Mouse (Mus musculus) kidney, embryonic 16.5 days (tissue): Measurements from ENCODE around the gene Gm12830. TPM values are rescaled to one million over a fixed set of nuclear protein-coding genes. Genes with fewer than 3 reads are reported as not detected.

ENCODE experiments used
- ATAC-seq: fragments of 200-750 bp; cut with Nextera tagmentation; 2 replicates; pipeline ENCODE4 v1.8.0; 2017; ENCODE audit warnings: moderate TSS enrichment; ENCODE audit not compliant: low FRiP score, low TSS enrichment
- H3K27ac ChIP-seq: fragments of 300-500 bp; sonication (generic); 2 replicates; pipeline ENCODE4 v1.5.1; 2014; ENCODE audit warnings: low read length
- H3K27me3 ChIP-seq: fragments of 300-500 bp; sonication (generic); 2 replicates; pipeline ENCODE4 v1.6.1; 2014; ENCODE audit warnings: low read length, control low read depth, mixed read lengths; ENCODE audit not compliant: insufficient read depth
- H3K36me3 ChIP-seq: fragments of 300-500 bp; sonication (generic); 2 replicates; pipeline ENCODE4 v1.6.1; 2014; ENCODE audit warnings: low read length, control low read depth, mixed read lengths; ENCODE audit not compliant: insufficient read depth
- H3K4me1 ChIP-seq: fragments of 300-500 bp; sonication (generic); 2 replicates; pipeline ENCODE4 v1.6.1; 2014; ENCODE audit warnings: low read length, control low read depth, mixed read lengths; ENCODE audit not compliant: insufficient read depth
- H3K4me2 ChIP-seq: fragments of 300-500 bp; sonication (generic); replicated peaks from 2 replicates; pipeline ENCODE4 v1.6.1; 2014; ENCODE audit warnings: low read depth, low read length
- H3K4me3 ChIP-seq: fragments of 300-500 bp; sonication (generic); 2 replicates; pipeline ENCODE4 v1.5.1; 2014; ENCODE audit warnings: mild to moderate bottlenecking, low read length
- H3K9ac ChIP-seq: fragments of 300-500 bp; sonication (generic); replicated peaks from 2 replicates; pipeline ENCODE4 v1.6.1; 2014; ENCODE audit warnings: low read length
- H3K9me3 ChIP-seq: fragments of 300-500 bp; sonication (generic); 2 replicates; pipeline ENCODE4 v1.6.1; 2016; ENCODE audit warnings: low read length, control low read depth
- WGBS: fragments of 180-500 bp; shearing (Covaris S2); extraction: QIAGEN DNeasy Blood & Tissue Kit; methylation state at CpG from one replicate; pipeline ENCODE4 v1.1.7; 2014; 5-methylcytosine and 5-hydroxymethylcytosine counted together
- polyA plus RNA-seq: library from polyadenylated mRNA; unstranded; fragments of >200 nt; fragmentation: Nextera tagmentation; extraction: Ambion mirVana; gene quantifications from 2 replicates; pipeline ENCODE4 v1.2.1, GENCODE M21; 2015

Gm12830 gene
- polyA plus RNA-seq, 1 experiment from 2014 or later, result 0.06 TPM

DNA sequence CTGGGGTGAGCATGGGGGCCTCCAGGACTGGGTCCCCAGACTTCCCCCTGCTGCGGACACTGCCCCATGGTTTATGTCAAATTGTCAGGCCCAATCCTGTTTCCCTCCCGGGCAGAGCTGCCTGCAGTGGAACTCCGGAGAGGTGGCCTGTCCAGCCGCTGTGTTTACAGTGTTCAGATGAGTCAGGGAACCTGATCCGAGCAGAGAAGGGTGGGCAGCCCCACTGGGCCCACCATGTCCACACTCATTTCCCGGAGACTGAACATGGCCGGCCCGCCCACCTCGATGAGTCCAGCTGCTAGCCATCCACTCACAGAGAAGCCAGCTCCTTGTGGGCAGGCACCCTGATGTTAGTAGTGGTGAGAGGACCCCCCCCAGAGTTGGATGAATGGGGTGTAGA, 29.9 kb upstream of the Gm12830 start:
- Histone ChIP-seq H3K9me3 (no peaks in the 10 kb centered on the region), H3K36me3 (no peaks in the 10 kb centered on the region), H3K27me3 (no peaks in the 10 kb centered on the region), H3K4me3 (no peak overlapping the region), H3K4me2 (no peak overlapping the region), H3K4me1 (no peaks in the 10 kb centered on the region), H3K27ac (no peak overlapping the region), H3K9ac (no peak overlapping the region)
- peak; percentile 62 for ATAC-seq
- WGBS, result 37% methylated on average over 9 of the region's 9 CpGs

DNA sequence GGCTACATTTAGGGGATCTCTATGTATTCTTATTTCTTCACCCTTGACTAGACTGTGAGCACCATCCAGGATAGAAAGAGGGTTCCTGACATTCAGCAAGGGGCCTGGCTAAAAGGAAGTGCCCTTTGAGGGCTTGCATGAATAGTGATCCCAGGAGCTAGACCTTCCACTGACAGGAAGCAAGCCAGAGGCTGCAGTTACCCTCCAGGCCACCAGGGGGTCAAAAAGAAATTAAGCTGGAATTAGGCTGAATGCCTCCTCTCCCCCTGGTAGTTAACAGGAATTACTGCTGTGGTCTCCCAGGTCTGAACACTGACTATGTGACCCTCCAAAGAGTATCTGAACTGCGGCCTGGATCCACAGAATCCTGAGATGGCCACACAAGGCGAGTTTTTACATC, 27.7 kb upstream of the Gm12830 start:
- Histone ChIP-seq H3K9me3 (no peaks in the 10 kb centered on the region), H3K9ac (no peak overlapping the region), H3K4me2 (no peak overlapping the region), H3K36me3 (no peaks in the 10 kb centered on the region), H3K4me3 (no peak overlapping the region), H3K27ac (no peak overlapping the region), H3K4me1 (peaks cover 12% of the 10 kb centered on the region), H3K27me3 (no peaks in the 10 kb centered on the region)
- 90% methylated on average over 2 of the region's 2 CpGs for WGBS
- ATAC-seq, result no peak

DNA sequence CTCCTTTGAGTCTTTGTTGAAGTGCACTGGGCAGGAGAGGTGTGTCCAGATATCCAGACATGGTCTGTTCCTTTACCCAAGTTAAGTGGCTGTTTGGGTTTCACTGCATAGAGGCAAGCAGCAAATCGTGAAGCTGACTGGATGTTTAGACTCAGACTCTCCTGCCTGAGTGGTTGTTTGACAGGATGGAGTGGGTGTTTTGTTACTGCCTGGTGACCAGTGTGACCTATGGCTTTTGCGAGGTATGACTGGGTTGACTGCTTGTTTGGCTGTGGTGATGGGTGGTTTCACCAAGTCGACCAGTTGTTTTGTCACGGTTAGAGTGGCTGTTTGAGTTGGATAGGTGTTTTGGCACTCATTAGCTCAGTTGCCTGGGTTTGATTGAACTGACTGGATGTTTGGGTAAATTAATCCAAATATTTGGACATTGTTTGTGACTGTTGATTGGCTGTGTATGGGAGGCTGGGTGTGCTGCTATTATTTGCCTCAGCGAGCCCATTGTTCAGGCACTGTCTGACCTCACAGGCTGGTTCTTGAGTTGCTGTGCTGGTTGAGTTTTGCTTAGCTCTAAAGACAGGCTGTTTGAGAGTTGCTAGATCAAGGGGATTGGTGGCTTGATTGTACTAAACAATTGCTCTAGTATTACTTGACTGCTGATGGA, 24.1 kb upstream of the Gm12830 start:
- Histone ChIP-seq H3K36me3 (no peaks in the 10 kb centered on the region), H3K27ac (no peak overlapping the region), H3K4me1 (peaks cover 12% of the 10 kb centered on the region), H3K4me2 (no peak overlapping the region), H3K4me3 (no peak overlapping the region), H3K27me3 (no peaks in the 10 kb centered on the region), H3K9ac (no peak overlapping the region), H3K9me3 (no peaks in the 10 kb centered on the region)
- 0 out of 2 replicates have a peak, but pooled peaks have one; percentile 13 for ATAC-seq
- WGBS, result 46% methylated on average over 5 of the region's 5 CpGs

DNA sequence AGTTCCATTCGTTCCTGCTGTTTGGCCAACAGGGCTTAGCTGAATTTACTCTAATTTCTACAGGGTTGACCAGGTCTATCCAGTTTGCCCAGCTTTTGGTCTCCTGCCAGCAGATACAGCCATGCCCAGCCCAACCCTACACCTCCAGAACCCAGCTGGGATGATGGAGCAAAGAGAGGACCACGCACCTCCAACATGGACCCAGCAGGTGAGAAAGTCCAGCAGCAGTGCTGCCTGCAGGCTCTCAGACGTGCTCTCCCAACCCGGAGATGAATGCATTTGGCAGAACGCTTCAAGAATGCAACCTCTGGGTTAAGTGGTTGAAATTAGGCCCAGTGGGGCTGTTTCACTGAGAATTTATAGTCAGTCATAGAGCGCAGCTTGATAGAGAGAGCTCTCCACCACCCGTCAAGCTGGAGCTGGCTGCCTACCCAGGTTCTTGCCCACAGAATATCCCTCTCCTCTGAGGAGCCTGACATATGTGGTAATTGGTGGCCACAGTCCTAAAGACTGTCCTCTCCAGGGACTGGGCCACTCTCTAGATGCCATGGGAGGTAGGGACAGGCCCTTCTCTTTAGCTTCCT, 23.4 kb upstream of the Gm12830 start:
- Histone ChIP-seq H3K36me3 (no peaks in the 10 kb centered on the region), H3K27me3 (no peaks in the 10 kb centered on the region), H3K4me3 (no peak overlapping the region), H3K9me3 (no peaks in the 10 kb centered on the region), H3K4me2 (no peak overlapping the region), H3K27ac (no peak overlapping the region), H3K9ac (no peak overlapping the region), H3K4me1 (peaks cover 12% of the 10 kb centered on the region)
- 0 out of 2 replicates have a peak, but pooled peaks have one; percentile 30 for ATAC-seq
- WGBS, result 53% methylated on average over 7 of the region's 7 CpGs

DNA sequence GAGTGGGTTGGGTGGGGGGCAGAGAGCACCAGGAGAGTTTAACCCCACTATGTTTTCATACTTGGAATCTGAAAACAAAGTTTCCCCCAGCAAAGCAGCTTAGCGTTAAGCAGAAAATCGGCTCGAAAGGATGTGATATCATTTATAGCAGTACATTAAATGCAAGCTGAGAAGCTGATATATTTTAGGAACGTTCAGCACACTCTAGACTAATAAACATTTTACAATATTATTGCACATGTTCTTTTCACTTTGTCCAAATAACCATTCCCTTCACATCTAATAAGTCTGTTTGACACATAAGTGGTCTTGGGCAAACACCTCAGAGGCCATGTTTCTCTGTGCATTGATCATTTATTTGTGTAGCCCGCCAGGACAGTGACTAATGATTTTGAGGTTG, 17.4 kb upstream of the Gm12830 start:
- no peak overlapping the region for H3K9ac ChIP-seq
- H3K9me3 ChIP-seq, result no peaks in the 10 kb centered on the region
- ATAC-seq, result no peak
- H3K4me2 ChIP-seq, result no peak overlapping the region
- no peaks in the 10 kb centered on the region for H3K27me3 ChIP-seq
- no peak overlapping the region for H3K27ac ChIP-seq
- 51% methylated on average over 5 of the region's 5 CpGs for WGBS
- no peaks in the 10 kb centered on the region for H3K4me1 ChIP-seq
- no peak overlapping the region for H3K4me3 ChIP-seq
- no peaks in the 10 kb centered on the region for H3K36me3 ChIP-seq

DNA sequence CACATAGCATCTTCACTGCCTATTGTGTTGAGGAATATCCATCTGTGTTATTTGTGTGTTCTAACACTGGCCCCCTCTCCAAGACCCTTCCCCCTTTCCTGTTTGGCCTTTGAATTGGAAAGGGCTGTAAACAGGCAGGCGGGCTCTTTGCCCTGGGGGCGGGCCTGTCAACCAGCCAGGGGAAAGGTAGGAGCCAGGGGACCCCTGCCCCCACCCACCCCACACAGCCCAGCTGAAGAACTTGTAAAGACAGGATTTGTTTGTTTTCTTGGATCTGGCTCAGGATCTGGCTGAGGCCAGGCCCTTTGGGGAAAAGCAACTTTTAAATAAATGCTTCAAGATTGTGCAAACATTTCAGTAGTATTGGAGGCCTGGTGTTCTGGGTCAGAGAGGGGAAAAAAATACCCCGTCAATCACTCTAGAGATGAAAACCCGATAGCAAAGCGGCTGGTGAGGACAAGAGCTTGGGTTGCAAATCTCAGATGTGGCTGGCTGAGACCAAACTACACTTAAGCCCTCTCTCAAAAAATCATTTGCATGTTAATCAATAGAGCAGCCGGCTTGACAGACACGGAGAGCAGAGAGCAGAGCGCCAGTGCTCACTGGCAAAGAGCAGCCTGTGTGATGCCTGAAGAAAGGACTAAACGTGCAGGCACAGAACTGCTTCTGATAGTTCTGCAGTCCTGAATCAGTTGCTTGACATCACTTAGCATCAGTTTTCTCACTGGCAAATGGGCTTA, 2.4 kb upstream of the Gm12830 start:
- no peak for ATAC-seq
- no peaks in the 10 kb centered on the region for H3K36me3 ChIP-seq
- no peak overlapping the region for H3K9ac ChIP-seq
- H3K4me3 ChIP-seq, result no peak overlapping the region
- H3K9me3 ChIP-seq, result no peaks in the 10 kb centered on the region
- WGBS, result 30% methylated on average over 9 of the region's 9 CpGs
- H3K4me1 ChIP-seq, result peaks cover 22% of the 10 kb centered on the region
- H3K4me2 ChIP-seq, result no peak overlapping the region
- 0 out of 2 replicates have a peak, but pooled peaks cover 3% of the 10 kb centered on the region for H3K27me3 ChIP-seq
- H3K27ac ChIP-seq, result no peak overlapping the region

DNA sequence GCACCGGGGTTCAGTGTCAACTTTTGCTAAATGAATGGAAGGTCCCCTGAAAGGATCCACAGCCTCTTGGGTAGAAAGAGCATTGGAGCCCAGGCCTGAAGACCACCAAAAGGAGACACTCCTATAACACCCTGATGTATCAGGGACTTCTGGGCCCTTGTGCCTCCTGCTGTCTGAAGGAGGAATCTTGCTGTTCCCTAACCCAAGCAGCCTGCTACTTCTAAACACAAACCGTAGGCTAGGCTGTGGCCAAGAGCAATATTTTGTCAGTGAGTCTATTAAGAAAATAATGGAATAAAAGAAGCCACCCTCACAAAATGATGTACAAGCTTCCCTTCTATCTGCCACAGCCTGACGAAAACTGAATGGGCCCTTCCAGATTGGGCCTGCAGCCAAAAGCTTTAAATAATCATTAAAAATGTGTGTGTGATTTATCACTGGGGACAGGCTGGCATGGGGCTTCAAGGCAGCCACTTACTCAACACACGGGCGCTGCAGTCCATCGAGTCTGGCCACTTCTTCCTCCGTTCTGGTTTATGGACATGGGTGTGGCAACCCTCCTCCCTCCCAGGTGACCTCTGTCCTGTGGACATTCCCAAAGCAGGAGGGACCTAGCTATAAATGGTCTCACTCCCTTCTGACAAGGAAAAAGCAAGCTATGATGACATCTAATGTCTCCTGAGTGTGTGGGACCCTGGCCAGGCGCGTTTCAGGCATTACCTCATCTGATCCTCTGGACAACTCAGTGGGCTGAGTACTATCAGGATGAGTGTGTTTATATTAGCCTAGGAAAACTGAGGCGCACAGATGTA, 13.5 kb downstream of the Gm12830 start:
- Histone ChIP-seq H3K27me3 (peaks cover 7% of the 10 kb centered on the region; the same call in 1 of the 2 replicates), H3K4me3 (no peak overlapping the region), H3K4me1 (peaks cover 9% of the 10 kb centered on the region), H3K4me2 (no peak overlapping the region), H3K27ac (no peak overlapping the region), H3K36me3 (no peaks in the 10 kb centered on the region), H3K9ac (no peak overlapping the region), H3K9me3 (no peaks in the 10 kb centered on the region)
- peak; percentile 70 for ATAC-seq
- WGBS, result 35% methylated on average over 10 of the region's 10 CpGs

DNA sequence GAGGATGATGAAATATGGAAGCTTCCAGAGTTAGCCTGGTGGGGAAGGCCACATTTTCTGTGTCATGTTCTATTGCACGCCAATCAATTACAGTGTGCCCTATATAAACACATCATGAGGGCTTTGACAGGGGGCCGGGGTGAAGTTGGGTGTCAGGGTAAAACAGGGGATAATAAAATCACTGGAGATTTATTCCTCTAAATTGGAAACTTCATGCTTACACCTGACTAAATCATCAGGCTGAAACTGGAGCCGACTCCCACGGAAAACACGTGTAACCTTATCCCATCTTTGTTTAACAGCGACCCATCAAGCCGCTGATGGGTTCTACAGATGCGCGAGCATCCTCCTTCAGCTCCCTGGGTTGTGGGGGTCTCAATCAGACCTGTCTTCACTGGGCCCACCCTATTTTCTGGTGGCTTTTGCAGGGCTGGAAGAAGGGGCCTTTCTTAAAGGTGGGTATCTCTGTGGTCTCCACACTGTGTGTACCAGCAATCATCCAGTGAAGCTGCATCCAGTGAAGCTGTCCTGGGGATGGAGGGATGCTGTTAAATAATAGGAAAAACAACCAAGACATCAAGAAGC, 19.9 kb downstream of the Gm12830 start:
- Histone ChIP-seq H3K4me2 (peak overlapping the region; percentile 48), H3K9me3 (peaks cover 3% of the 10 kb centered on the region; the same call in 1 of the 2 replicates), H3K4me1 (peaks cover 11% of the 10 kb centered on the region), H3K27me3 (peaks cover 18% of the 10 kb centered on the region), H3K9ac (no peak overlapping the region; the same call in 1 of the 2 replicates), H3K4me3 (peak overlapping the region; percentile 35), H3K27ac (peak overlapping the region; percentile 79), H3K36me3 (no peaks in the 10 kb centered on the region)
- ATAC-seq, result no peak
- 27% methylated on average over 9 of the region's 9 CpGs for WGBS

DNA sequence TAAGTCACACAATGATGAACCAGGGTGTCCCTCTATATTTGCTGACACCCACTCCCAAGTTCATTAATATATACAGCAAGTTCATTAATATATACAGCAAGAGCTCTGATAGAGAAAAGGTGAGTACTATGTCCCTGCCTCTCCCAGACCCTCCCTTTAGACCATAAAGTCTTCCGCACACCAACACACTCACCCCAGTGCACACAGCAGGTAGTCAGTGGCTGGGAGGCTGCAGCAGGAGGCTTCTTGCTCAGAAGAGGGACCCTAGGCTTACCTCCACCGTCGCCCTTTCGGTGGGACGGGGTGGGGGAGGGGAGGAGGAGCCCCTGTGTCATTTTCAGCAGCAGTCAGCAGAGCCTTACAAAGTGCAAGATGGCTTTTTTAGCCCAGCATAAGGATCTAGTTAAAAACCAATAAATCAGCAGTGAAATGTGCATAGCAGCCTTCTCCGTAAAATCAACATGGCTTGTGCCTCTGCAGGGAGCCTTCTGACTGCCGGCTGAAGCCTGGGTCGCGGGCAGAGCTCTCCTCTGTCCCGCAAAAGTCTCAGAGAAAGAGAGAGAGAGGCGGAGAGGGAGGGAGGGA, 20.9 kb downstream of the Gm12830 start:
- Histone ChIP-seq H3K4me2 (peak overlapping the region; percentile 48), H3K27ac (peak overlapping the region; percentile 79), H3K9me3 (peaks cover 3% of the 10 kb centered on the region; the same call in 1 of the 2 replicates), H3K27me3 (peaks cover 22% of the 10 kb centered on the region), H3K4me3 (peak overlapping the region; percentile 35), H3K9ac (peak overlapping the region; percentile 56), H3K4me1 (peaks cover 11% of the 10 kb centered on the region), H3K36me3 (no peaks in the 10 kb centered on the region)
- no peak for ATAC-seq
- WGBS, result 4% methylated on average over 9 of the region's 11 CpGs
